Mouse (Mus musculus): ENCODE results near the gene Ldha. TPM values are rescaled to one million over a fixed set of nuclear protein-coding genes. Genes with fewer than 3 reads are reported as not detected.

The Ldha gene
- polyA plus RNA-seq, 1 experiment from 2014 or later: 1,946 TPM

DNA sequence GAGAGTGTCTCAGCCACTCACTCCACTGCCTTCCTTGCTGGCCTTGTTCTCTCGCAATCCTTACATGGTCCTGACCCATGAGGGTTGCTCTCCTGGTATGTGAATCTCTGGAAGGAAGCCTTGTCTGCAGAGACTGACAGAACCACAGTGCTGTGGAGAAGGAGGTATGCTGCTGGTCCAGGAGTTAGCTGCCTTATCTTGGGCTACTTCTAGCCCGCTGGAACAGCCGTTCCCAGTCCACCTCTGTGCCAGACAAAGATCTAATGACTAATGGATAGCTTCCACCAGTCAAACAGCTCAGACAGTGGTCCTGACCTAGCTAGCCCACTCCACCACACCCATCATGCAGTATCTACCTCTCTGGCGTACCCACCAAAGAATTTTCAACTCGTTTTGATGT lies 4.9 kb upstream of the Ldha start:
- Histone ChIP-seq H3K4me1 (ENCODE audit: insufficient read depth, low read length) (peaks cover 36% of the 10 kb centered on the region), H3K4me3 (ENCODE audit: low read length) (no peak overlapping the region), H3K9ac (replicated peaks; ENCODE audit: low read length) (no peak overlapping the region), H3K27me3 (ENCODE audit: insufficient read depth, low read length) (no peaks in the 10 kb centered on the region), H3K4me2 (replicated peaks; ENCODE audit: low read depth, low read length) (no peak overlapping the region), H3K36me3 (ENCODE audit: insufficient read depth, low read length) (no peaks in the 10 kb centered on the region), H3K9me3 (ENCODE audit: low read length) (no peaks in the 10 kb centered on the region), H3K27ac (ENCODE audit: low read length) (no peak overlapping the region)
- no peak for ATAC-seq (ENCODE audit: low FRiP score, low TSS enrichment)
- 80% methylated on average over 5 of the region's 5 CpGs for WGBS

DNA sequence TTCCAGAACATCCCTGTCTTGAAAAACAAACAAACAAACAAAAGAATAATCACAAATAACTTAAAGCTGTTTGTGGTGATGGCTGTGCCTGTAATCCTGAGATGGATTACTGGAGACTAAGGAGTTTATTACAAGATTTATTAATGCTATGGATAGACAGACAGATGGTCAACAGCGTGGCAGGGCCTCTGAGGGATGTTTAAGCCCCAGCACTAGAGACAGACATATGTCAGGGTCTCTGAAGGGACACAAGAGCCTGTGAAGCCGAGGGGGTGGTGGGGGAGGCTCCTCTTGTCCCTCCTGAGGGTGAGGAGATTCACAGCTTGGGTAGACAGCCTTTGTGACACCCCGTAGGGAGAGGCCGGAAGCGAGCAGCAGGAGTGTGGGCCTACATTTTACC lies 4.2 kb upstream of the Ldha start:
- ATAC-seq (ENCODE audit: low FRiP score, low TSS enrichment): no peak
- H3K4me2 ChIP-seq (replicated peaks; ENCODE audit: low read depth, low read length): no peak overlapping the region
- no peaks in the 10 kb centered on the region for H3K36me3 ChIP-seq (ENCODE audit: insufficient read depth, low read length)
- H3K27ac ChIP-seq (ENCODE audit: low read length): no peak overlapping the region
- peaks cover 36% of the 10 kb centered on the region for H3K4me1 ChIP-seq (ENCODE audit: insufficient read depth, low read length)
- no peaks in the 10 kb centered on the region for H3K27me3 ChIP-seq (ENCODE audit: insufficient read depth, low read length)
- no peak overlapping the region for H3K4me3 ChIP-seq (ENCODE audit: low read length)
- no peaks in the 10 kb centered on the region for H3K9me3 ChIP-seq (ENCODE audit: low read length)
- no peak overlapping the region for H3K9ac ChIP-seq (replicated peaks; ENCODE audit: low read length)
- 42% methylated on average over 5 of the region's 5 CpGs for WGBS

DNA sequence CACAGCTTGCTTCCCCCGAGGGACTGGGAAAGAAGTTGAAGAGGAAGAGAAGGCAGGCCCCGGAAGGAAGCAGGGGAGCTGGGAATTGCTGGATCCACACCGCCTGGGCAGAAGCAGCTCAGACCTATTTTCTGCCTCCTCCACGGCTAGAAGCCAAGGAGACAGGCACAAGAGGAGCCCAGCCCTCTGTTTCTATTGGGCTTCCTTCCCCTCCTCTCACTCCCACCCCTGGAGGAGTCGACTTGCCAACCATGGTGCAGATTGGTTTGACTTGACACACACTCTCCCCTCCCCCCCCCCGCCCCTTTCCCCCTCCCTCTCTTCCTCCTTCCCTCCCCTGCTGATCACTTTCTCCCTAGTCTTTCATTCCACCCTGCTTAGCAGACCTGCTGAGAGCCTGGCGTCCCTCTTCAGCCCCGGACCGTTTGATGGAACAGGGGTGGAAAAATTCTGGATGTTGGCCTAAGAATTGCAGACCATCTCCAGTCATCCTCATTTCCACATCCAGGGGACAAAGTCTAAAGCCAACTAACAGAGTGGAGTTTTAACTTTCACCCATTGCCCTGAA lies 3.1 kb upstream of the Ldha start:
- H3K4me3 ChIP-seq (ENCODE audit: low read length): no peak overlapping the region
- H3K9ac ChIP-seq (replicated peaks; ENCODE audit: low read length): peak overlapping the region; percentile 55
- H3K27me3 ChIP-seq (ENCODE audit: insufficient read depth, low read length): no peaks in the 10 kb centered on the region
- WGBS: under 1% methylated on average over 9 of the region's 9 CpGs
- no peaks in the 10 kb centered on the region for H3K9me3 ChIP-seq (ENCODE audit: low read length)
- peak; percentile 78 for ATAC-seq (ENCODE audit: low FRiP score, low TSS enrichment)
- H3K4me1 ChIP-seq (ENCODE audit: insufficient read depth, low read length): peaks cover 39% of the 10 kb centered on the region
- H3K27ac ChIP-seq (ENCODE audit: low read length): peak overlapping the region; percentile 91
- no peaks in the 10 kb centered on the region for H3K36me3 ChIP-seq (ENCODE audit: insufficient read depth, low read length)
- peak overlapping the region; percentile 43 for H3K4me2 ChIP-seq (replicated peaks; ENCODE audit: low read depth, low read length)

DNA sequence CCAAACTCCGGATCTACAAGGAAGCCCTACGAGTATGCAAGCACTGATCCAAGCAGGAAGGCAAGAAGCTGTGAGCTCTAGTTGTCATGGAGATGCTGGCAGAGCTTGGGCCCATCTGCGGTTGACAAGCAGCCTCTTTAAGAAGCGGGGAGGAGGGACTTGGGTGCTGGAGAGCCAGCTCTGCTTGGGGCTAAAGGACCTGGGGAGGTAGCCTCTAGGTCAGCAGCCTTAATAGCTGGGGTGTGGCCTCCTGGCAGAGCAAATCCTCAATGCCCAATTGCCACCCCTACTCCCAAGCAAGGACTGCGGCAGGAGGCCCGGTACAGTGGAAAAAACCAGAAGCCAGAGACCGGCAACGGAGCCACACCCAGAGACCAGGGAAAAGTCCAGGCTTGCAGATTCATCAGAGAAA lies 2.4 kb upstream of the Ldha start:
- H3K4me2 ChIP-seq (replicated peaks; ENCODE audit: low read depth, low read length): peak overlapping the region; percentile 43
- H3K9ac ChIP-seq (replicated peaks; ENCODE audit: low read length): peak overlapping the region; percentile 29; the same call in 1 of the 2 replicates
- no peaks in the 10 kb centered on the region for H3K36me3 ChIP-seq (ENCODE audit: insufficient read depth, low read length)
- peaks cover 32% of the 10 kb centered on the region for H3K4me1 ChIP-seq (ENCODE audit: insufficient read depth, low read length)
- H3K9me3 ChIP-seq (ENCODE audit: low read length): no peaks in the 10 kb centered on the region
- WGBS: 3% methylated on average over 8 of the region's 8 CpGs
- H3K27me3 ChIP-seq (ENCODE audit: insufficient read depth, low read length): no peaks in the 10 kb centered on the region
- ATAC-seq (ENCODE audit: low FRiP score, low TSS enrichment): peak; percentile 69
- H3K27ac ChIP-seq (ENCODE audit: low read length): peak overlapping the region; percentile 91
- no peak overlapping the region for H3K4me3 ChIP-seq (ENCODE audit: low read length)

GRCm38 (mm10) chr7:46839446-46839845 lies 1.8 kb upstream of the Ldha start:
- H3K36me3 ChIP-seq (ENCODE audit: insufficient read depth, low read length): no peaks in the 10 kb centered on the region
- H3K9me3 ChIP-seq (ENCODE audit: low read length): no peaks in the 10 kb centered on the region
- H3K4me2 ChIP-seq (replicated peaks; ENCODE audit: low read depth, low read length): peak overlapping the region; percentile 43; the same call in 1 of the 2 replicates
- H3K9ac ChIP-seq (replicated peaks; ENCODE audit: low read length): peak overlapping the region; percentile 29; the same call in 1 of the 2 replicates
- 36% methylated on average over 7 of the region's 7 CpGs for WGBS
- ATAC-seq (ENCODE audit: low FRiP score, low TSS enrichment): peak; percentile 10; the same call in 1 of the 2 replicates
- H3K27me3 ChIP-seq (ENCODE audit: insufficient read depth, low read length): no peaks in the 10 kb centered on the region
- H3K4me1 ChIP-seq (ENCODE audit: insufficient read depth, low read length): peaks cover 31% of the 10 kb centered on the region
- H3K27ac ChIP-seq (ENCODE audit: low read length): peak overlapping the region; percentile 91
- no peak overlapping the region for H3K4me3 ChIP-seq (ENCODE audit: low read length)

GRCm38 (mm10) chr7:46839861-46840260 lies 1.4 kb upstream of the Ldha start:
- Histone ChIP-seq H3K9me3 (ENCODE audit: low read length) (no peaks in the 10 kb centered on the region), H3K4me3 (ENCODE audit: low read length) (no peak overlapping the region), H3K27me3 (ENCODE audit: insufficient read depth, low read length) (no peaks in the 10 kb centered on the region), H3K4me1 (ENCODE audit: insufficient read depth, low read length) (peaks cover 34% of the 10 kb centered on the region), H3K27ac (ENCODE audit: low read length) (peak overlapping the region; percentile 91), H3K4me2 (replicated peaks; ENCODE audit: low read depth, low read length) (no peak overlapping the region), H3K9ac (replicated peaks; ENCODE audit: low read length) (no peak overlapping the region), H3K36me3 (ENCODE audit: insufficient read depth, low read length) (no peaks in the 10 kb centered on the region)
- no peak for ATAC-seq (ENCODE audit: low FRiP score, low TSS enrichment)
- WGBS: 83% methylated on average over 5 of the region's 5 CpGs

DNA sequence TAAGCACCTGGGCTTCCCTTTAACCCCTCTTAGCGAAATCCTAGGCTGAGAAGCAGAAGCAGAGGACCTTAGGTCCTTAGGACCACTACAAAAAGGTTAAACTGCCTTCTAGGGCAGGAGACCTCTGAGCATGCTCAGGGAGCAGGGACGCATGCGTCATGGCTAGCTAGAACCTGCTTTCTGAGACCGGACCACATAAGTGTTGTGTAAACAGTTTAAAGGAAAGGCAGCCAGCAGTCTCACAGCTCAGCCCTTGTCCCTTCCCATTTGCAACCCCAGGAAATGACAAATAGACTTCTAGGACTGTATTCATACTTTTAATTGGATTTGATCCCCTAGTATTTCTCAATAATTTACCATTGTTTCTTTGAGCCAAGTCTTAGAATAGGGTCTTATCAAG lies 949 bp upstream of the Ldha start:
- Histone ChIP-seq H3K36me3 (ENCODE audit: insufficient read depth, low read length) (no peaks in the 10 kb centered on the region), H3K4me3 (ENCODE audit: low read length) (no peak overlapping the region), H3K27ac (ENCODE audit: low read length) (peak overlapping the region; percentile 91; the same call in 1 of the 2 replicates), H3K4me2 (replicated peaks; ENCODE audit: low read depth, low read length) (no peak overlapping the region), H3K27me3 (ENCODE audit: insufficient read depth, low read length) (no peaks in the 10 kb centered on the region), H3K4me1 (ENCODE audit: insufficient read depth, low read length) (peaks cover 38% of the 10 kb centered on the region), H3K9ac (replicated peaks; ENCODE audit: low read length) (no peak overlapping the region), H3K9me3 (ENCODE audit: low read length) (no peaks in the 10 kb centered on the region)
- 65% methylated on average over 4 of the region's 4 CpGs for WGBS
- no peak for ATAC-seq (ENCODE audit: low FRiP score, low TSS enrichment)

DNA sequence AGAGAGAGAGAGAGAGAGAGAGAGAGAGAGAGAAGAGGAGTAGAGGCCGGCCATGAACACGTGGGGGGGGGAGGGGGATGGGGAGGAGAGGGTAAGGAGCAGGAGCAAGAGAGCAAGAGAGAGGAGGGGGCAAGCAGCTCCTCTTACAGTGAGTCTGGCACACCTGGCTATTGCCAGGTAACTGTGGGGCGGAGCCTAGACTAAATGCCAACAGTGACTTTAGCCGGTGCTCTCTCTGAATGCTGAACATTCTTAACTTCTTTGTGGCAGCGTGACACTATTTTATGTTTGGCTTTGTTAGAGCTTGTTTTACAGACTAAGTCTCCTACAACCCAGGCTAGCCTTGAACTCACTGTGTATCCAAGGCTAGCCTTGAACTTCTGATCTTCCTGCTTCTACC lies 1.0 kb downstream of the Ldha start:
- WGBS: 35% methylated on average over 5 of the region's 5 CpGs
- Histone ChIP-seq H3K4me3 (ENCODE audit: low read length) (no peak overlapping the region), H3K27ac (ENCODE audit: low read length) (no peak overlapping the region), H3K27me3 (ENCODE audit: insufficient read depth, low read length) (no peaks in the 10 kb centered on the region), H3K4me1 (ENCODE audit: insufficient read depth, low read length) (peaks cover 45% of the 10 kb centered on the region), H3K9me3 (ENCODE audit: low read length) (no peaks in the 10 kb centered on the region), H3K36me3 (ENCODE audit: insufficient read depth, low read length) (0 out of 2 replicates have a peak, but pooled peaks cover under 1% of the 10 kb centered on the region), H3K4me2 (replicated peaks; ENCODE audit: low read depth, low read length) (no peak overlapping the region), H3K9ac (replicated peaks; ENCODE audit: low read length) (no peak overlapping the region)
- ATAC-seq (ENCODE audit: low FRiP score, low TSS enrichment): no peak

DNA sequence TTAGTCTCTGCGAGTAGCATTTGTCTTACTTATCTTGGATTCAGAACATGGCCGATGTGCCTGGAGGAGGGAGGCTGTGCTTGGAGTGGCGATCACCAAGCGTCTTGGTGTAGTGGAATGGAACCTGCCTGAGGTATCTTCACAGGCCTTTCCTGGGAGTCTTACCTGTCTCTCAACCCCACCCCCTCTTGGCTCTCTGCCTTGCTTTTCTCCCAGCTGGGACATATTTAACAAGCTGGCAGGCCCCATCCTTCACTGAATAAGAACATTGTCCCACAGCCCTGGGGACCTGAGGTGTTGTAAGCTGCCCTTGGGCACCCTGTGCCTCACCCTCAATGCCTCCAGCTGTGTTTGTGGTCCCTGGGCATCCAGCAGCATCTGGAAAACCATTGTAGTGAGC lies 2.3 kb downstream of the Ldha start:
- WGBS: 92% methylated on average over 4 of the region's 4 CpGs
- Histone ChIP-seq H3K4me2 (replicated peaks; ENCODE audit: low read depth, low read length) (no peak overlapping the region), H3K4me1 (ENCODE audit: insufficient read depth, low read length) (peaks cover 39% of the 10 kb centered on the region), H3K27me3 (ENCODE audit: insufficient read depth, low read length) (no peaks in the 10 kb centered on the region), H3K27ac (ENCODE audit: low read length) (no peak overlapping the region), H3K9ac (replicated peaks; ENCODE audit: low read length) (no peak overlapping the region), H3K4me3 (ENCODE audit: low read length) (no peak overlapping the region), H3K36me3 (ENCODE audit: insufficient read depth, low read length) (peaks cover 11% of the 10 kb centered on the region; the same call in 1 of the 2 replicates), H3K9me3 (ENCODE audit: low read length) (no peaks in the 10 kb centered on the region)
- no peak for ATAC-seq (ENCODE audit: low FRiP score, low TSS enrichment)

- H3K4me1 ChIP-seq (ENCODE audit: insufficient read depth, low read length): peaks cover 23% of the 10 kb centered on the region
- WGBS: under 1% methylated on average over 51 of the region's 51 CpGs
- H3K27me3 ChIP-seq (ENCODE audit: insufficient read depth, low read length): no peaks in the 10 kb centered on the region
- H3K4me3 ChIP-seq (ENCODE audit: low read length): peak overlapping the region; percentile 97
- no peaks in the 10 kb centered on the region for H3K9me3 ChIP-seq (ENCODE audit: low read length)
- H3K36me3 ChIP-seq (ENCODE audit: insufficient read depth, low read length): peaks cover 29% of the 10 kb centered on the region
- H3K27ac ChIP-seq (ENCODE audit: low read length): peak overlapping the region; percentile 96
- H3K4me2 ChIP-seq (replicated peaks; ENCODE audit: low read depth, low read length): peak overlapping the region; percentile 91
- H3K9ac ChIP-seq (replicated peaks; ENCODE audit: low read length): peak overlapping the region; percentile 95
- peak; percentile 92 for ATAC-seq (ENCODE audit: low FRiP score, low TSS enrichment)
These were observed 4.1 kb downstream of the Ldha start for GRCm38 (mm10) chr7:46845211-46845977.
